Mouse (Mus musculus) heart, embryonic 11.5 days (tissue): ENCODE results near the gene Bbs7. TPM values are rescaled to one million over a fixed set of nuclear protein-coding genes. Genes with fewer than 3 reads are reported as not detected.

Experiments
- ATAC-seq: fragments of 200-750 bp; cut with Nextera tagmentation; replicated peaks from 2 replicates; pipeline ENCODE4 v1.8.0; 2017; ENCODE audit warnings: moderate library complexity; ENCODE audit not compliant: insufficient number of reproducible peaks, low FRiP score, low TSS enrichment
- H3K27ac ChIP-seq: fragments of 300-500 bp; sonication (generic); 2 replicates; pipeline ENCODE4 v1.5.1; 2014; ENCODE audit warnings: mild to moderate bottlenecking, low read depth, low read length
- H3K27me3 ChIP-seq: fragments of 300-500 bp; sonication (generic); 2 replicates; pipeline ENCODE4 v1.6.1; 2014; ENCODE audit warnings: mild to moderate bottlenecking, low read length, mixed read lengths; ENCODE audit not compliant: control insufficient read depth, insufficient read depth
- H3K36me3 ChIP-seq: fragments of 300-500 bp; sonication (generic); 2 replicates; pipeline ENCODE4 v1.6.1; 2014; ENCODE audit warnings: mild to moderate bottlenecking, low read length, moderate library complexity, mixed read lengths; ENCODE audit not compliant: control insufficient read depth, insufficient read depth
- H3K4me1 ChIP-seq: fragments of 300-500 bp; sonication (generic); 2 replicates; pipeline ENCODE4 v1.6.1; 2014; ENCODE audit warnings: low read length; ENCODE audit not compliant: control insufficient read depth, insufficient read depth
- H3K4me2 ChIP-seq: fragments of 300-500 bp; sonication (generic); 2 replicates; pipeline ENCODE4 v1.6.1; 2014; ENCODE audit warnings: mild to moderate bottlenecking, moderate library complexity
- H3K4me3 ChIP-seq: fragments of 300-500 bp; sonication (generic); 2 replicates; pipeline ENCODE4 v1.5.1; 2014; ENCODE audit warnings: low read depth, low read length
- H3K9ac ChIP-seq: fragments of 300-500 bp; sonication (generic); 2 replicates; pipeline ENCODE4 v1.6.1; 2014; ENCODE audit warnings: mild to moderate bottlenecking, low read depth, low read length, moderate library complexity
- H3K9me3 ChIP-seq: fragments of 300-500 bp; sonication (generic); replicated peaks from 2 replicates; pipeline ENCODE4 v1.6.1; 2016; ENCODE audit warnings: low read length; ENCODE audit not compliant: control insufficient read depth
- WGBS: fragments of 180-500 bp; shearing (Covaris S2); extraction: QIAGEN DNeasy Blood & Tissue Kit; methylation state at CpG from one replicate; pipeline ENCODE4 v1.1.7; 2014; ENCODE audit not compliant: insufficient replicate concordance; 5-methylcytosine and 5-hydroxymethylcytosine counted together
- polyA plus RNA-seq: library from polyadenylated mRNA; unstranded; fragments of >200 nt; fragmentation: Nextera tagmentation; extraction: Ambion mirVana; gene quantifications from 2 replicates; pipeline ENCODE4 v1.2.1, GENCODE M21; 2014

Bbs7 gene
- polyA plus RNA-seq, 1 experiment from 2014 or later, result 10.2 TPM

DNA sequence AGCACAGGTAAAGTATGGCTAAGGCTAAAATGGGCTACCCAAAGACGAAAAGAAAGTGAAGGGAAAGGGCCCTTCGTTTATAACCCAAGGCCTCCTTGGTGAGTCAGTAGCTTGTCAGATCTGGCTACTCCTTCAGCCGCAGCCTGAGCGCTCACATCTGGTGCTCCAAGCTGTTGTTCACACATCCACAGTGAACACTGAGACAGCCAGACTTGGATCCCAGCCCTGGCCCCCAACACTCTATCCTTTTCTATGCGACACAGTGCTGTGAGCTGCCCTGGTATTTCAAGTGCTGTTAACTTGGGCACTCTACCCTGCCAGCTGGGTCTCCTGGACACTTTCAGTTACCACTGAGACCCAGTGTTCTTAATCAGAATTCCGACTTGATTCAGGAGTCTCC lies 82.9 kb downstream of the Bbs7 start:
- Histone ChIP-seq H3K9ac (no peak overlapping the region), H3K36me3 (no peaks in the 10 kb centered on the region), H3K9me3 (no peaks in the 10 kb centered on the region), H3K27me3 (0 out of 2 replicates have a peak, but pooled peaks cover 4% of the 10 kb centered on the region), H3K4me1 (no peaks in the 10 kb centered on the region), H3K27ac (no peak overlapping the region; the same call in 1 of the 2 replicates), H3K4me3 (no peak overlapping the region), H3K4me2 (no peak overlapping the region)
- 64% methylated on average over 6 of the region's 6 CpGs for WGBS
- no peak for ATAC-seq

DNA sequence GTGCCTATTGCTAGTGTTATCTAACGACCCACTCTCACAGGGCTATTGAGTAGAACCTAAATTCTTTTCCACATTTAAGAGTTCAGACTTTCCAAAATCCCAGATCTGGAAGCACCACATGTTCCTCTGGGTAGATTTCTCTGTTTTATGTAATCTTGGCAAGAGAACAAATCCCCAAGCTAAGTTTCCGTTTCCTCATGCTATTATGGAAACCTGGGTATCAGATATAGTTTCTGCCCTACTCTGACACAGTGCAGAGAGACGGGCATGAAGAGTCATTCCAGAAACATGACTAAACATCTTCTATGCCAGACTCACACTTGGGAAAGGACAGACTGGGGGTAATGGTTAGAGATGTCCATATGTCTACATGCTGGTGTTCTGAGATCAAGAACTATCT lies 88.8 kb downstream of the Bbs7 start:
- WGBS, result 55% methylated on average over 3 of the region's 3 CpGs
- ATAC-seq, result no peak
- H3K4me1 ChIP-seq, result no peaks in the 10 kb centered on the region

More for the DNA sequence above, 88.8 kb downstream of the Bbs7 start:
- Histone ChIP-seq H3K9ac (no peak overlapping the region), H3K27me3 (peaks cover 19% of the 10 kb centered on the region), H3K4me3 (no peak overlapping the region), H3K36me3 (no peaks in the 10 kb centered on the region), H3K27ac (no peak overlapping the region), H3K9me3 (no peaks in the 10 kb centered on the region), H3K4me2 (no peak overlapping the region)

Other genes with a start within 250 kb of the Bbs7 start
- gene Anxa5, start 137.6 kb downstream of the Bbs7 start, polyA plus RNA-seq, result 316 and 392 TPM in 2 replicates
- 1.5 TPM in 2 replicates for gene 1810062G17Rik, start 137.5 kb downstream of the Bbs7 start, polyA plus RNA-seq
- 0.14 and 0.16 TPM in 2 replicates for gene Gm11549, start 91.7 kb downstream of the Bbs7 start, polyA plus RNA-seq
- 56.4 and 58.5 TPM in 2 replicates for gene Exosc9, start 60.9 kb downstream of the Bbs7 start, polyA plus RNA-seq
- gene Ccna2, start 41.3 kb downstream of the Bbs7 start, polyA plus RNA-seq, result 205 and 212 TPM in 2 replicates
- 2.5 and 3.5 TPM in 2 replicates for gene Trpc3, start 76.7 kb upstream of the Bbs7 start, polyA plus RNA-seq
- 34.7 and 41.6 TPM in 2 replicates for gene 4932438A13Rik, start 249.6 kb upstream of the Bbs7 start, polyA plus RNA-seq